Mouse (Mus musculus) cerebellum, adult 2 months (tissue): ENCODE measurements around the gene Ric8b.

Source experiments
- CTCF ChIP-seq: fragments of 200-500 bp; IDR thresholded peaks from 2 replicates; pipeline ENCODE4 v1.5.1; 2011; ENCODE audit warnings: low read depth, mild to moderate bottlenecking, control low read depth, low read length, moderate library complexity, borderline replicate concordance; ENCODE audit not compliant: insufficient read depth
- POLR2A ChIP-seq: fragments of 200-500 bp; IDR thresholded peaks from 2 replicates; pipeline ENCODE4 v1.6.1; 2011; ENCODE audit warnings: low read length, control low read depth, borderline replicate concordance; ENCODE audit not compliant: insufficient read depth

- TF ChIP-seq CTCF (no peak), POLR2A (no peak)
These were observed 15.2 kb upstream of the Ric8b start for GRCm38 (mm10) chr10:84902213-84902612.
